Mouse (Mus musculus): ENCODE data around the gene Sema4d. TPM values are rescaled to one million over a fixed set of nuclear protein-coding genes. Genes with fewer than 3 reads are reported as not detected.
A peak's percentile ranks its signal among the peaks of the same experiment; 100 is the strongest.

Gene Sema4d
- polyA plus RNA-seq, 1 experiment from 2014 or later: 8.7 TPM

DNA sequence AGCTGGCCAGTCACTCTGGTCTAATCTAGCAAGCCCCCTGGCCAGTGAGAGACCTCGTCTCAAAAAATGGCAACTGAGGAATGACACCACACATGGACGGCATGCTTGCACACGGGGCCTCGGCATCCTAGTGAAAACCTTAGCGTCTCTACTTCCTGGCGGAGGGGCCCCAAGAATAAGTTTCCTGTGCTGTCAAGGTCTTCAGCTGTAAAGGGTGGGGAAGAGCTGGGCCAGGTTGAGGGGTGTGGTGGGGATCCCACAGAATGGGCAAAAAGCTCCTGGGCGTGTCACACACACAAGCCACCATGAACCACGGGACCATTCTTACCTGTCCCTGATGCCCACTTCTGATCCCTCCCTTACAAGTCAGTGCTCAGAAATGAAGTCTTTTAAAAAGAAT lies 9.1 kb downstream of the Sema4d start:
- no peak for DNase-seq (ENCODE audit: low spot score)
- H3K27ac ChIP-seq: no peak overlapping the region
- H3K27me3 ChIP-seq (ENCODE audit: insufficient read depth, poor library complexity, severe bottlenecking): peaks cover 4% of the 10 kb centered on the region; the same call in 1 of the 2 replicates
- 89% methylated on average over 8 of the region's 8 CpGs for whole genome bisulfite sequencing
- no peak overlapping the region for H3K4me3 ChIP-seq
- peaks cover 29% of the 10 kb centered on the region for H3K4me1 ChIP-seq
- H3K9me3 ChIP-seq: no peaks in the 10 kb centered on the region
- H3K36me3 ChIP-seq: no peaks in the 10 kb centered on the region

DNA sequence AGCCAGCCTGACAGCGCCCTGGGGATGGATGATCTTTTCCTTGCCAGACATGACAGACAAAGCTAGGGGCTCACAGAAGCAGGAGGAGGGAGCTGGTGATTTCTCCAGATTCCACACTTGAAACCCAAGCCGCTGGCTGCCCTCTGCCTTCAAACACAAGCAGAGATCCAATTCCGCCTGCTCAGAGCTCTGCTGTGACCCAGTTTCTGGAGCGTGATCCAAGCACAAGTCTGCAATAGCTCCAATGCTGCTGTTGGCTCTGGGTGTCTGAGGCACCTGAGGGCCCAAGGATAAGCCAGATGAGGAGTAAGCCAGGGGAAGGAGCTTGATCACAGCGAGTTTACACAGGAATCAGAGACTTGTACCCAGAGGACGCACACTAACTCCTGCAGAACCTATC lies 9.7 kb downstream of the Sema4d start:
- WGBS: 65% methylated on average over 6 of the region's 6 CpGs
- Histone ChIP-seq H3K4me3 (no peak overlapping the region), H3K27me3 (ENCODE audit: insufficient read depth, poor library complexity, severe bottlenecking) (peaks cover 4% of the 10 kb centered on the region; the same call in 1 of the 2 replicates), H3K4me1 (peaks cover 30% of the 10 kb centered on the region), H3K36me3 (no peaks in the 10 kb centered on the region), H3K27ac (no peak overlapping the region), H3K9me3 (no peaks in the 10 kb centered on the region)
- DNase-seq (ENCODE audit: low spot score): no peak

DNA sequence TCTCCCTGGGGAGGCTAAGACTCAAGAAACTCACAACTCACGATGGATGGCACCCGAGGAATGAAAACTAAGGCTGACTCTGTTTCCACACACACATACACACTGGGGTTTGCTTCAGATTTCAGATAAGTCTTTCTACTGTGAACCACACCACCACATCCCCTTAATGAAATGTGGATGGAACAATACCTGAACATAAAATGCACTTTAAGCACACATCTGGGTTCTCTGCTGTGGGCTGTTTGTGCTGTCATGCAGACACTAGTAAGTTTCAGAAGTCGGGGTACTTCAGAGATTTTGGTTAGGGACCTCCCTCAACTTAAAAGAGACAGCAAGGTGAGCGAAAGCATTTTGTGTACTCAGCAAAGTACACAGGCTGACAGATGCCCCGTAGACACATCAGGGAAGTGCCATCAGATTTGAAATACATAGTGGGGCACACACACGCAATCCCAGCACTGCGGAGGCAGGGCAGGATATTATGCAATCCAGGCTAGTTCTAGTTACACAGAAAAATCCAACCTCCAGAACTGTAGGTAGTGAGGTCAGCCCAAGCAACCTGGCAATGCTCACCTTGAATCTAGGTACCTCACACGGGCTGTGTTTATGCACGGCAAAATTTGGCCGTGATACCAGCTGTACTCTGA lies 12.9 kb downstream of the Sema4d start:
- Histone ChIP-seq H3K36me3 (no peaks in the 10 kb centered on the region), H3K9me3 (no peaks in the 10 kb centered on the region), H3K4me3 (no peak overlapping the region), H3K27ac (no peak overlapping the region), H3K27me3 (ENCODE audit: insufficient read depth, poor library complexity, severe bottlenecking) (peaks cover 4% of the 10 kb centered on the region; the same call in 1 of the 2 replicates), H3K4me1 (peaks cover 41% of the 10 kb centered on the region)
- no peak for DNase-seq (ENCODE audit: low spot score)
- WGBS: 80% methylated on average over 10 of the region's 10 CpGs

DNA sequence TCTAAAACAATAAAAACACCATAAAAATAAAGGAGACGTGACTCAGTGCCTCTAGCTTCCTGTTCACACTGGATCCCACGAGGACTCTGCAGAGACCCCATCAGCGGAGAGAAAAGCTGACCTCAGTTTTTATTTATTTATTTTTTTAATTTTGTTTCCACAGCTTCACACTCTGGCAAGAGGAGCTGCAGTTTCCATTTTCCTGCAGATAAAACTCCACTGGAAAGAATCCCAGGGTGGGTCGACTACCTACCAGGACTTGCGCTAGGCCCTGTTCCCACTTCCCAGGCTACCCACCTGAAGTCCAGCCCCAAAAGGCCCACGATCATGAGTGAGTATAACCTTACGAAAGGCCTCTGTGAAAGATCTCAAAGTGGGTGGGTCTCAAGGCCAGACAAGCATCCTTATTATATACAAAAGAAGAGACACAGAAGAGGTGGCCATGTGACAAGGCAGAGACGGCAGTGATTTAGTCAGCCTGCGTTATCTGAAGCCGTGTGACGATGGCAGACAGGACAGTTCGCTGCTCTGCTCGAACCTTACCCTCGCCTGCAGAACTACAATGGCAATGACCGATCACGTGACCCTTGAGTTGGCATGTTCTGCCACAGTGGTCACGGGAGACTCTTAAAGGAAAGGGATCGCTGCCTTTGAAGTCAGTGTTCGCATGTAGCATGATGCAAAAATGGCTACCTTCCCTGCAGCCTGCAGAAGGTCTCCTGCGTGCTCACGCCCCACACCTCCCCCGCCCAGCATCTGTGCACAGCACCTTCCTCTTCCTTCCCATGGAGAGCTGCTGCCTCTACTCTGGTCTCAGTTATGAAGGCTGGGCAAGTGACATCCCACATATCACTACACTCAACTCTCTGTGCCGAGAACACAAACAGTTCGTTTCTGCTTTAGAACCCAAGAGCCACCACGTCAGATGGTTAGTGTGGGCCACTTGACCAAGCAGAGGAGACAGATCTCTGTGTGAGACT lies 14.3 kb downstream of the Sema4d start:
- Histone ChIP-seq H3K36me3 (no peaks in the 10 kb centered on the region), H3K4me1 (peaks cover 41% of the 10 kb centered on the region), H3K9me3 (no peaks in the 10 kb centered on the region), H3K27me3 (ENCODE audit: insufficient read depth, poor library complexity, severe bottlenecking) (peaks cover 4% of the 10 kb centered on the region; the same call in 1 of the 2 replicates), H3K27ac (peak overlapping the region; percentile 68), H3K4me3 (no peak overlapping the region)
- DNase-seq (ENCODE audit: low spot score): no peak
- 73% methylated on average over 25 of the region's 25 CpGs for WGBS

- Histone ChIP-seq H3K27me3 (ENCODE audit: insufficient read depth, poor library complexity, severe bottlenecking) (peaks cover 4% of the 10 kb centered on the region; the same call in 1 of the 2 replicates), H3K4me3 (no peak overlapping the region), H3K27ac (peak overlapping the region; percentile 68), H3K36me3 (no peaks in the 10 kb centered on the region), H3K4me1 (peaks cover 43% of the 10 kb centered on the region), H3K9me3 (no peaks in the 10 kb centered on the region)
- no peak for DNase-seq (ENCODE audit: low spot score)
- WGBS: 84% methylated on average over 11 of the region's 11 CpGs
Observed at GRCm38 (mm10) chr13:51778351-51778982, 15.1 kb downstream of the Sema4d start.

DNA sequence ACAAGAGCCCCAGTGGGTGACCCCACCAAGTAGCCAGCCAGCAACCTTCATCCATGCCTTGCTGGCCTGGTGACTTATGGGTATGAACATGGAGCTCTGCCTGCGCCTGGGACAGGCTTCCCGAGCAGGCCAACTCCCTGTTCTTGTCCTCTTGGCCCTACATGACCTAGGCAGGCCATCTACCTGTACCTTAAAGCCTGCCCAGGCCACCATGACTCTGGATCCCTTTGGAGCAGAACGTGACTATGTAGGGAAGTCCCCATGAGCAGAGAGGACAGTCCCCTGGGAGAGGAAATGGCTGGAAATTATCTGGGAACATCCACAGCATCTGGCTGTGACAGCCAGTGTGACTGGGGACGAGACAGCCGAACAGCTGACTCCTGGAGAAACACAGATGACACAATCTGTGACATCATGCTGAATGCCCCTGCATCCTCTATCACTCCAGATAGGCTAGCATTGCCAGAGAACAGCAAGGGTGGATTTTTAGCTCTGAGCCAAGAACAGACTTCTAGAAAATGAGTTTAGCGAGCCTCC lies 15.7 kb downstream of the Sema4d start:
- Histone ChIP-seq H3K27me3 (ENCODE audit: insufficient read depth, poor library complexity, severe bottlenecking) (peaks cover 4% of the 10 kb centered on the region; the same call in 1 of the 2 replicates), H3K9me3 (no peaks in the 10 kb centered on the region), H3K36me3 (no peaks in the 10 kb centered on the region), H3K27ac (peak overlapping the region; percentile 74), H3K4me3 (no peak overlapping the region), H3K4me1 (peaks cover 43% of the 10 kb centered on the region)
- WGBS: 51% methylated on average over 6 of the region's 6 CpGs
- no peak for DNase-seq (ENCODE audit: low spot score)

DNA sequence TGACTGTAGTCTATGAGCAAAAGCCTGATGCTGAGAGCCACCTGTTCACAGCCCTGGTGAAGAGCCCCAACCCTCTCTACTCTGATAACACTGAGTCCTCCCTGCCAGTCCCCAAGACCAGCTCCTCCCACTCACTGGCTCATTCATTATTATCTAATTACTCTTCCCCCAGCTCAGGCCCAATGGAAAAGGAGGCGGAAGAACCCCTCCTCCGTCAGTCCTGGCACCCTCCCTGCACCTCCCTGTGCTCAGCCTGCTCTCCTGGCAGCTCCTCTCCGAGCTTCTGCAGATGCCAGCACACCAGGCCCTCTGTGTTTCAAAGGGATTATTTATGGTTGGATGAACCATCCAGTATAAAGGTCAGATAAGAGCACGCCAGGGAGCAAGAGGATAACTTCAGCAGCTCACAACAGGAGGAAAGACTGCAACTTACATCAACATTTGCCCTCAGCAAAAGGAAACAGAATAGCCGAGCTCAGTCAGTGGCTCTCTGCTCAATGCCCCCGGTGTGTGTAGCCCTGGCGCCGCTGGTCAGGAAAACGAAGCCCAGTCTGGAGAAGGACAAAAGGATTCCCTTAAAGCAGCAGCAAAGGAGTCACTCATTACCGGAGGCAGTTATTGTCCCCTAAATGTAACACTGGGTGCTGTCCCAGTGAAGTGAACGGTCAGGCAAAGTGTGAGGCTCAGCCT lies 16.4 kb downstream of the Sema4d start:
- 37% methylated on average over 11 of the region's 11 CpGs for WGBS
- H3K36me3 ChIP-seq: no peaks in the 10 kb centered on the region
- H3K9me3 ChIP-seq: no peaks in the 10 kb centered on the region
- H3K27me3 ChIP-seq (ENCODE audit: insufficient read depth, poor library complexity, severe bottlenecking): peaks cover 4% of the 10 kb centered on the region; the same call in 1 of the 2 replicates
- peak overlapping the region; percentile 74 for H3K27ac ChIP-seq
- peaks cover 42% of the 10 kb centered on the region for H3K4me1 ChIP-seq
- DNase-seq (ENCODE audit: low spot score): no peak
- no peak overlapping the region for H3K4me3 ChIP-seq

DNA sequence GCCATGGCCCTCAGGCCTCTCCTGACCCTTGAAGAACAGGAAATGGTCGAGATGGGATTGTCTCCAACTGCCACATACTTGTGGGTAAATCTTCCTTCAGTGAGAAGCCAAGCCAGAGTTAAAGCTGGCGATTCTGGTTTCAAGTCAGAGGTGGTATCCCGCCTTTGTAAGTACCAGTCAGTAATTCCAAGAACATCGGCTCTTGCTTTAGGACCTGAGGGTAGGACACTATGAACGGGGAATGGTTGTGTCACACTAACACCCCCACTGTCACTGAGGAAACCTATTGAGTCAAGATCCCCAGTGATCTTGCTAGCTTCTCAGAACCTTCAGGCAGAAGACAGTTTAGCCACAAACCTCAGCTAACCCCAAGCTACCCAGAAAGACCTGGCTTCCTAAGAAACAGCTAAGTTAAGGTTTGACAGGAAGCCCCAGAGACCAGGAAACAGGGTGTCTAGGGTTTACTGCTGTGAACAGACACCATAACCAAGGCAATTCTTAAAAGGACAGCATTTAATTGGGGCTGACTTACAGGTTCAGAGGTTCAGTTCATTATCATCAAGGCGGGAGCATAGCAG lies 17.3 kb downstream of the Sema4d start:
- Histone ChIP-seq H3K36me3 (0 out of 2 replicates have a peak, but pooled peaks cover 2% of the 10 kb centered on the region), H3K27ac (no peak overlapping the region)
- WGBS: 80% methylated on average over 6 of the region's 6 CpGs

DNA sequence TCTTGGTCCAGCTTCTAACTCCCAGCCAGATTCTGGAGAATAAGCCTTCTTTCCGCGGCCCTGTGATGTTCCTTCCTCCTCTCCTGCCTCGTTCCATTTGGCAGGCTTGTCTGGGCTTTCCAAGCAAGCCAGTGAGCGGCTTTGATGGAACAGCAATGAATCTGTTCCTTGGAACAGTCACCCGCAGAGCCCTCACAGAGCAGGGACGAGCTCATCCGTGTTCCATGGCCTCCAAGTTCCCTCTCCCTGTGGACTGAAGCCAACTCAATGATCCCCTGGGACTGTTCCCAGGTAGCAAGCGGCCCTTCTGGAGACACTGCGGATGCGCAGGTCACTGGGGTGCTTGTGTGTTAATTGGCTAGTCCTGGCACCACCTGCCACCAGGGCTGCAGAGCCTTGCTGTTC lies 21.7 kb downstream of the Sema4d start:
- Histone ChIP-seq H3K27me3 (ENCODE audit: insufficient read depth, poor library complexity, severe bottlenecking) (no peaks in the 10 kb centered on the region), H3K9me3 (no peaks in the 10 kb centered on the region), H3K36me3 (0 out of 2 replicates have a peak, but pooled peaks cover 3% of the 10 kb centered on the region), H3K4me1 (peaks cover 16% of the 10 kb centered on the region), H3K4me3 (no peak overlapping the region), H3K27ac (no peak overlapping the region)
- WGBS: 82% methylated on average over 10 of the region's 10 CpGs
- DNase-seq (ENCODE audit: low spot score): no peak

More for the DNA sequence above, 17.3 kb downstream of the Sema4d start:
- DNase-seq (ENCODE audit: low spot score): no peak
- Histone ChIP-seq H3K4me3 (no peak overlapping the region), H3K27me3 (ENCODE audit: insufficient read depth, poor library complexity, severe bottlenecking) (no peaks in the 10 kb centered on the region), H3K9me3 (no peaks in the 10 kb centered on the region), H3K4me1 (peaks cover 38% of the 10 kb centered on the region)

DNA sequence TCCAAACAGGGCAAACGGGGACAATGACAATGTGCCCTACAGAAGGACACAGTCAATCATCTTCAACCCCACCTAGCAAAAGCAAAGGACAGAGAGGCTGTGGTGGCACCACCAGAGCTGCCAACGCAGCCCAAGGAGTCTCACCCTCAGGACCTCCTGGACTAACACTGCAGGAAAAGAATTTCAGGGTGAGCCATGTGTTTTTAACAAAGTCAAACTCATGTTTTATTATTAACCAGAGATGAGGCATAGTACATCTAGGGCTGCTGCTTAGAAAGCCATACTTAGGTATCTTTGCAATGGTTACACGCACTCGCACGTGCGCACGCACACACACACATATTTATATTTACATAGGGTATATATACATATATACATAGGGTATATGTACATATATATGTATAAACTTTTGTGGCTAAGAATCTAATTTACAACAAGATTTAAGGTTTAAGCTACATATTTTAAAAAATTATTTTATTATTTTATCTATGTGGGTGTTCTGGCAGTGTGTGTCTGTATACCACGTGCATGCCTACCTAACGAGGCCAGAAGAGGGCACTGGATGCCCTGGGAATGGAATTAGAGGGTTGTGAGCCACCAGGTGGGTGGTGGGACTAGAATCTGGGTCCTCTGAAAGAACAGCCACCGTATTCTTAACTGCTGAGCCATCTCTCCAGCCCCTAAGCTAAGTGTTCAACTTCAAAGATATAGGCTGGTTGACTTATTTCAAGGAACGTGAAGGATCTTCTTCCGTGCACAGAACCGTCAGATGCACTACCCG lies 22.7 kb downstream of the Sema4d start:
- 91% methylated on average over 14 of the region's 14 CpGs for WGBS
- Histone ChIP-seq H3K27ac (no peak overlapping the region), H3K27me3 (ENCODE audit: insufficient read depth, poor library complexity, severe bottlenecking) (no peaks in the 10 kb centered on the region), H3K9me3 (no peaks in the 10 kb centered on the region), H3K4me1 (peaks cover 10% of the 10 kb centered on the region), H3K4me3 (no peak overlapping the region), H3K36me3 (0 out of 2 replicates have a peak, but pooled peaks cover 3% of the 10 kb centered on the region)
- DNase-seq (ENCODE audit: low spot score): no peak

GRCm38 (mm10) chr13:51767991-51768761 lies 25.4 kb downstream of the Sema4d start:
- H3K4me3 ChIP-seq: no peak overlapping the region
- no peaks in the 10 kb centered on the region for H3K27me3 ChIP-seq (ENCODE audit: insufficient read depth, poor library complexity, severe bottlenecking)
- WGBS: 73% methylated on average over 14 of the region's 14 CpGs
- H3K36me3 ChIP-seq: 0 out of 2 replicates have a peak, but pooled peaks cover 3% of the 10 kb centered on the region
- no peaks in the 10 kb centered on the region for H3K9me3 ChIP-seq
- DNase-seq (ENCODE audit: low spot score): no peak
- H3K27ac ChIP-seq: no peak overlapping the region
- H3K4me1 ChIP-seq: peaks cover 6% of the 10 kb centered on the region; the same call in 1 of the 2 replicates
